Mouse (Mus musculus) limb, embryonic 14.5 days (tissue): ENCODE data around the gene Asap3. TPM values are rescaled to one million over a fixed set of nuclear protein-coding genes. Genes with fewer than 3 reads are reported as not detected.

Experiments
- ATAC-seq: fragments of 200-750 bp; cut with Nextera tagmentation; 2 replicates; pipeline ENCODE4 v1.8.0; 2017; ENCODE audit warnings: low read depth, moderate number of reproducible peaks, moderate TSS enrichment; ENCODE audit not compliant: low FRiP score
- DNase-seq: peaks from one replicate; pipeline ENCODE4 v3.0.0-alpha.2; 2015; ENCODE audit warnings: low spot score
- H3K27ac ChIP-seq: fragments of 300-500 bp; sonication (generic); replicated peaks from 2 replicates; pipeline ENCODE4 v1.5.1; 2014; ENCODE audit warnings: low read depth, mild to moderate bottlenecking, low read length, moderate library complexity, mixed read lengths
- H3K27me3 ChIP-seq: fragments of 300-500 bp; sonication (generic); 2 replicates; pipeline ENCODE4 v1.6.1; 2014; ENCODE audit warnings: low read length, mixed read lengths; ENCODE audit not compliant: control insufficient read depth, insufficient read depth
- H3K36me3 ChIP-seq: fragments of 300-500 bp; sonication (generic); 2 replicates; pipeline ENCODE4 v1.6.1; 2014; ENCODE audit warnings: mild to moderate bottlenecking, low read length, moderate library complexity, mixed read lengths; ENCODE audit not compliant: control insufficient read depth, insufficient read depth
- H3K4me1 ChIP-seq: fragments of 300-500 bp; sonication (generic); 2 replicates; pipeline ENCODE4 v1.6.1; 2014; ENCODE audit warnings: antibody characterized with exemption, low read length, mixed read lengths; ENCODE audit not compliant: control insufficient read depth, insufficient read depth
- H3K4me2 ChIP-seq: fragments of 300-500 bp; sonication (generic); replicated peaks from 2 replicates; pipeline ENCODE4 v1.6.1; 2014; ENCODE audit warnings: low read depth, mild to moderate bottlenecking, low read length, moderate library complexity; ENCODE audit not compliant: severe bottlenecking
- H3K4me3 ChIP-seq: fragments of 300-500 bp; sonication (generic); replicated peaks from 2 replicates; pipeline ENCODE4 v1.5.1; 2014; ENCODE audit warnings: low read length
- H3K9ac ChIP-seq: fragments of 300-500 bp; sonication (generic); 2 replicates; pipeline ENCODE4 v1.6.1; 2014; ENCODE audit warnings: mild to moderate bottlenecking, low read depth, low read length, moderate library complexity; ENCODE audit not compliant: severe bottlenecking
- H3K9me3 ChIP-seq: fragments of 300-500 bp; sonication (generic); 2 replicates; pipeline ENCODE4 v1.6.1; 2016; ENCODE audit warnings: low read length; ENCODE audit not compliant: control insufficient read depth
- POLR2A ChIP-seq: fragments of 200-500 bp; IDR thresholded peaks from 2 replicates; pipeline ENCODE4 v1.8.0; 2012; ENCODE audit warnings: inconsistent platforms, mild to moderate bottlenecking, moderate library complexity, borderline replicate concordance; ENCODE audit not compliant: insufficient read depth, insufficient read length; ENCODE audit errors: extremely low read depth
- WGBS: fragments of 180-500 bp; shearing (Covaris S2); extraction: QIAGEN DNeasy Blood & Tissue Kit; methylation state at CpG from one replicate; pipeline ENCODE4 v1.1.7; 2014; 5-methylcytosine and 5-hydroxymethylcytosine counted together
- polyA plus RNA-seq, 2 experiments: library from polyadenylated mRNA; depleted of rRNA in 1 of 2; stranded (reverse) in 1 of 2; unstranded in 1 of 2; fragments of >200 nt; fragmentation: Nextera tagmentation in 1 of 2; extraction: Ambion mirVana in 1 of 2; gene quantifications; 2 replicates each; pipeline versions ENCODE4 v1.2.1 to v1.2.3; 2012 to 2014

Gene Asap3
- polyA plus RNA-seq, 2 experiments = 12.0 to 22.9 TPM

GRCm38 (mm10) chr4:136173210-136173715 lies 32.9 kb upstream of the Asap3 start:
- ATAC-seq = no peak
- H3K27me3 ChIP-seq = no peaks in the 10 kb centered on the region
- no peaks in the 10 kb centered on the region for H3K36me3 ChIP-seq
- no peak for DNase-seq
- no peak for TF ChIP-seq POLR2A
- H3K4me1 ChIP-seq = peaks cover 32% of the 10 kb centered on the region
- H3K27ac ChIP-seq = peak overlapping the region; percentile 71; the same call in 1 of the 2 replicates
- no peaks in the 10 kb centered on the region for H3K9me3 ChIP-seq
- peak overlapping the region; percentile 100 for H3K4me2 ChIP-seq
- H3K4me3 ChIP-seq = peak overlapping the region; percentile 72
- peak overlapping the region; percentile 61 for H3K9ac ChIP-seq
- WGBS = 6% methylated on average over 14 of the region's 14 CpGs

- peak overlapping the region; percentile 72; the same call in 1 of the 2 replicates for H3K4me3 ChIP-seq
- peak overlapping the region; percentile 100 for H3K4me2 ChIP-seq
- ATAC-seq (no peak), DNase-seq (peak; percentile 50)
- no peak for TF ChIP-seq POLR2A
- peaks cover 32% of the 10 kb centered on the region for H3K4me1 ChIP-seq
- no peaks in the 10 kb centered on the region for H3K9me3 ChIP-seq
- H3K9ac ChIP-seq = peak overlapping the region; percentile 4; the same call in 1 of the 2 replicates
- WGBS = 74% methylated on average over 13 of the region's 13 CpGs
- no peaks in the 10 kb centered on the region for H3K36me3 ChIP-seq
- no peaks in the 10 kb centered on the region for H3K27me3 ChIP-seq
- no peak overlapping the region for H3K27ac ChIP-seq
Observed at GRCm38 (mm10) chr4:136174216-136175193, 31.7 kb upstream of the Asap3 start.

GRCm38 (mm10) chr4:136176022-136176552 lies 30.1 kb upstream of the Asap3 start:
- 68% methylated on average over 10 of the region's 10 CpGs for WGBS
- H3K4me2 ChIP-seq = no peak overlapping the region
- H3K9ac ChIP-seq = no peak overlapping the region
- H3K4me3 ChIP-seq = no peak overlapping the region
- H3K9me3 ChIP-seq = no peaks in the 10 kb centered on the region
- DNase-seq (no peak), ATAC-seq (no peak)
- H3K27me3 ChIP-seq = no peaks in the 10 kb centered on the region
- H3K36me3 ChIP-seq = no peaks in the 10 kb centered on the region
- no peak overlapping the region for H3K27ac ChIP-seq
- peaks cover 37% of the 10 kb centered on the region for H3K4me1 ChIP-seq
- no peak for TF ChIP-seq POLR2A

GRCm38 (mm10) chr4:136177244-136177611 lies 28.9 kb upstream of the Asap3 start:
- Histone ChIP-seq H3K4me3 (no peak overlapping the region), H3K27me3 (no peaks in the 10 kb centered on the region), H3K9me3 (no peaks in the 10 kb centered on the region), H3K4me1 (peaks cover 37% of the 10 kb centered on the region), H3K27ac (no peak overlapping the region), H3K4me2 (no peak overlapping the region), H3K9ac (no peak overlapping the region), H3K36me3 (no peaks in the 10 kb centered on the region)
- TF ChIP-seq POLR2A = no peak
- ATAC-seq (no peak), DNase-seq (peak; percentile 36)
- 44% methylated on average over 8 of the region's 8 CpGs for WGBS

GRCm38 (mm10) chr4:136177612-136178474 lies 28.3 kb upstream of the Asap3 start:
- Histone ChIP-seq H3K27ac (no peak overlapping the region), H3K9ac (0 out of 2 replicates have a peak overlapping the region, but pooled peaks have one; percentile 2), H3K4me3 (no peak overlapping the region), H3K4me1 (peaks cover 37% of the 10 kb centered on the region), H3K4me2 (no peak overlapping the region), H3K27me3 (no peaks in the 10 kb centered on the region), H3K36me3 (no peaks in the 10 kb centered on the region), H3K9me3 (no peaks in the 10 kb centered on the region)
- ATAC-seq (0 out of 2 replicates have a peak, but pooled peaks have one; percentile 10), DNase-seq (peak; percentile 35)
- whole genome bisulfite sequencing = 65% methylated on average over 11 of the region's 11 CpGs
- no peak for TF ChIP-seq POLR2A
